Mouse (Mus musculus) heart, embryonic 10.5 days (tissue): Measurements from ENCODE around the gene Hoxb7. TPM values are rescaled to one million over a fixed set of nuclear protein-coding genes. Genes with fewer than 3 reads are reported as not detected.

Experiments
- DNase-seq: peaks from one replicate; pipeline ENCODE4 v3.0.0-alpha.2; 2017; ENCODE audit warnings: low spot score
- H3K27ac ChIP-seq: fragments of 300-500 bp; sonication (generic); 2 replicates; pipeline ENCODE4 v1.5.1; 2016; ENCODE audit warnings: mild to moderate bottlenecking
- H3K27me3 ChIP-seq: fragments of 300-500 bp; sonication (generic); 2 replicates; pipeline ENCODE4 v1.6.1; 2016; ENCODE audit warnings: mild to moderate bottlenecking; ENCODE audit not compliant: poor library complexity, insufficient read depth, severe bottlenecking
- H3K36me3 ChIP-seq: fragments of 300-500 bp; sonication (generic); 2 replicates; pipeline ENCODE4 v1.6.1; 2016; ENCODE audit warnings: mild to moderate bottlenecking, moderate library complexity
- H3K4me1 ChIP-seq: fragments of 300-500 bp; sonication (generic); 2 replicates; pipeline ENCODE4 v1.6.1; 2016; ENCODE audit warnings: mild to moderate bottlenecking
- H3K4me3 ChIP-seq: fragments of 300-500 bp; sonication (generic); 2 replicates; pipeline ENCODE4 v1.5.1; 2016; ENCODE audit warnings: mild to moderate bottlenecking, moderate library complexity
- H3K9me3 ChIP-seq: fragments of 300-500 bp; sonication (generic); 2 replicates; pipeline ENCODE4 v1.6.1; 2016; ENCODE audit warnings: mild to moderate bottlenecking, moderate library complexity
- WGBS: fragments of 180-500 bp; shearing (Covaris S2); methylation state at CpG from one replicate; pipeline ENCODE4 v1.1.7; 2016; 5-methylcytosine and 5-hydroxymethylcytosine counted together
- polyA plus RNA-seq: library from polyadenylated mRNA; unstranded; fragments of >200 nt; fragmentation: Nextera tagmentation; extraction: Ambion mirVana; gene quantifications from 2 replicates; pipeline ENCODE4 v1.2.1, GENCODE M21; 2016

The Hoxb7 gene
- polyA plus RNA-seq, 1 experiment from 2014 or later = 1.3 TPM

GRCm38 (mm10) chr11:96274428-96274827 is 12.0 kb upstream of the Hoxb7 start:
- Histone ChIP-seq H3K27ac (no peak overlapping the region), H3K4me1 (peaks cover 18% of the 10 kb centered on the region), H3K9me3 (no peaks in the 10 kb centered on the region), H3K36me3 (no peaks in the 10 kb centered on the region), H3K4me3 (no peak overlapping the region), H3K27me3 (peaks cover 100% of the 10 kb centered on the region)
- WGBS = 4% methylated on average over 10 of the region's 10 CpGs
- no peak for DNase-seq

- WGBS = 7% methylated on average over 4 of the region's 4 CpGs
- Histone ChIP-seq H3K4me1 (peaks cover 14% of the 10 kb centered on the region), H3K4me3 (no peak overlapping the region), H3K27me3 (peaks cover 100% of the 10 kb centered on the region), H3K9me3 (no peaks in the 10 kb centered on the region), H3K27ac (no peak overlapping the region), H3K36me3 (no peaks in the 10 kb centered on the region)
- DNase-seq = no peak
These were observed 10.5 kb upstream of the Hoxb7 start for GRCm38 (mm10) chr11:96275896-96276295.

- 2% methylated on average over 35 of the region's 35 CpGs for whole genome bisulfite sequencing
- H3K4me1 ChIP-seq = peaks cover 1% of the 10 kb centered on the region
- DNase-seq = peak; percentile 69
- no peak overlapping the region for H3K27ac ChIP-seq
- H3K9me3 ChIP-seq = no peaks in the 10 kb centered on the region
- peaks cover 100% of the 10 kb centered on the region for H3K27me3 ChIP-seq
- no peaks in the 10 kb centered on the region for H3K36me3 ChIP-seq
- no peak overlapping the region for H3K4me3 ChIP-seq
These were observed 9.0 kb upstream of the Hoxb7 start for GRCm38 (mm10) chr11:96277151-96278044.

GRCm38 (mm10) chr11:96278324-96278723 is 8.1 kb upstream of the Hoxb7 start:
- Histone ChIP-seq H3K36me3 (no peaks in the 10 kb centered on the region), H3K9me3 (no peaks in the 10 kb centered on the region), H3K27me3 (peaks cover 100% of the 10 kb centered on the region), H3K4me1 (peaks cover 5% of the 10 kb centered on the region; the same call in 1 of the 2 replicates), H3K27ac (no peak overlapping the region), H3K4me3 (no peak overlapping the region)
- 19% methylated on average over 14 of the region's 14 CpGs for WGBS
- no peak for DNase-seq

GRCm38 (mm10) chr11:96278773-96279172 is 7.7 kb upstream of the Hoxb7 start:
- DNase-seq = peak; percentile 87
- H3K4me3 ChIP-seq = no peak overlapping the region
- peaks cover 100% of the 10 kb centered on the region for H3K27me3 ChIP-seq
- no peaks in the 10 kb centered on the region for H3K9me3 ChIP-seq
- no peak overlapping the region for H3K27ac ChIP-seq
- peaks cover 7% of the 10 kb centered on the region; the same call in 1 of the 2 replicates for H3K4me1 ChIP-seq
- H3K36me3 ChIP-seq = no peaks in the 10 kb centered on the region
- under 1% methylated on average over 9 of the region's 9 CpGs for WGBS

- H3K9me3 ChIP-seq = no peaks in the 10 kb centered on the region
- H3K36me3 ChIP-seq = no peaks in the 10 kb centered on the region
- no peak overlapping the region for H3K27ac ChIP-seq
- H3K4me1 ChIP-seq = peaks cover 14% of the 10 kb centered on the region
- no peak overlapping the region for H3K4me3 ChIP-seq
- H3K27me3 ChIP-seq = peaks cover 100% of the 10 kb centered on the region
- DNase-seq = peak; percentile 72
- 4% methylated on average over 31 of the region's 31 CpGs for WGBS
These were observed 6.8 kb upstream of the Hoxb7 start for GRCm38 (mm10) chr11:96279421-96280233.

- 6% methylated on average over 8 of the region's 8 CpGs for WGBS
- Histone ChIP-seq H3K27ac (no peak overlapping the region), H3K36me3 (no peaks in the 10 kb centered on the region), H3K9me3 (no peaks in the 10 kb centered on the region), H3K27me3 (peaks cover 100% of the 10 kb centered on the region), H3K4me3 (no peak overlapping the region), H3K4me1 (peaks cover 20% of the 10 kb centered on the region)
- peak; percentile 71 for DNase-seq
These were observed 5.7 kb upstream of the Hoxb7 start for GRCm38 (mm10) chr11:96280399-96281378.

GRCm38 (mm10) chr11:96281396-96281795 is 5.0 kb upstream of the Hoxb7 start:
- DNase-seq = peak; percentile 70
- Histone ChIP-seq H3K4me3 (no peak overlapping the region), H3K4me1 (peaks cover 21% of the 10 kb centered on the region), H3K27ac (no peak overlapping the region), H3K36me3 (no peaks in the 10 kb centered on the region), H3K9me3 (no peaks in the 10 kb centered on the region), H3K27me3 (peaks cover 100% of the 10 kb centered on the region)
- 7% methylated on average over 18 of the region's 18 CpGs for WGBS

GRCm38 (mm10) chr11:96281855-96282570 is 4.4 kb upstream of the Hoxb7 start, which contains the start of gene Hoxb8:
Gene Hoxb8, plus strand, starts transcription at chr11:96281905.
- DNase-seq = no peak
- Histone ChIP-seq H3K9me3 (no peaks in the 10 kb centered on the region), H3K4me3 (peak within 1 kb of the TSS; percentile 23), H3K27ac (no peak within 1 kb of the TSS), H3K27me3 (peaks cover 100% of the 10 kb centered on the region), H3K4me1 (peaks cover 26% of the 10 kb centered on the region), H3K36me3 (no peaks in the 10 kb centered on the region)
- 1% methylated on average over 27 of the region's 27 CpGs for WGBS

GRCm38 (mm10) chr11:96282795-96283430 is 3.5 kb upstream of the Hoxb7 start:
- under 1% methylated on average over 49 of the region's 49 CpGs for WGBS
- peak; percentile 76 for DNase-seq
- H3K36me3 ChIP-seq = no peaks in the 10 kb centered on the region
- H3K9me3 ChIP-seq = no peaks in the 10 kb centered on the region
- H3K27ac ChIP-seq = no peak overlapping the region
- peak overlapping the region; percentile 23 for H3K4me3 ChIP-seq
- peaks cover 31% of the 10 kb centered on the region for H3K4me1 ChIP-seq
- H3K27me3 ChIP-seq = peaks cover 100% of the 10 kb centered on the region

- no peak overlapping the region for H3K27ac ChIP-seq
- H3K4me1 ChIP-seq = peaks cover 31% of the 10 kb centered on the region
These were observed 2.2 kb upstream of the Hoxb7 start for GRCm38 (mm10) chr11:96284041-96284749.

More at GRCm38 (mm10) chr11:96284041-96284749, 2.2 kb upstream of the Hoxb7 start:
- H3K4me3 ChIP-seq = peak overlapping the region; percentile 56
- under 1% methylated on average over 49 of the region's 49 CpGs for WGBS
- no peaks in the 10 kb centered on the region for H3K36me3 ChIP-seq
- peak; percentile 75 for DNase-seq
- H3K27me3 ChIP-seq = peaks cover 100% of the 10 kb centered on the region
- H3K9me3 ChIP-seq = no peaks in the 10 kb centered on the region
